Mouse (Mus musculus) neural tube, embryonic 12.5 days (tissue): ENCODE results near the gene Bdh2. TPM values are rescaled to one million over a fixed set of nuclear protein-coding genes. Genes with fewer than 3 reads are reported as not detected.
A peak's percentile ranks its signal among the peaks of the same experiment; 100 is the strongest.

Source experiments
- ATAC-seq: fragments of 200-750 bp; cut with Nextera tagmentation; 2 replicates; pipeline ENCODE4 v1.8.0; 2017; ENCODE audit warnings: low read depth, mild to moderate bottlenecking, moderate TSS enrichment, moderate library complexity; ENCODE audit not compliant: low FRiP score
- H3K27ac ChIP-seq: fragments of 300-500 bp; sonication (generic); 2 replicates; pipeline ENCODE4 v1.5.1; 2016
- H3K27me3 ChIP-seq: fragments of 300-500 bp; sonication (generic); replicated peaks from 2 replicates; pipeline ENCODE4 v1.6.1; 2016; ENCODE audit warnings: mild to moderate bottlenecking
- H3K36me3 ChIP-seq: fragments of 300-500 bp; sonication (generic); 2 replicates; pipeline ENCODE4 v1.6.1; 2016; ENCODE audit warnings: mild to moderate bottlenecking
- H3K4me1 ChIP-seq: fragments of 300-500 bp; sonication (generic); 2 replicates; pipeline ENCODE4 v1.6.1; 2016
- H3K4me2 ChIP-seq: fragments of 300-500 bp; sonication (generic); replicated peaks from 2 replicates; pipeline ENCODE4 v1.6.1; 2016; ENCODE audit warnings: mild to moderate bottlenecking
- H3K4me3 ChIP-seq: fragments of 300-500 bp; sonication (generic); 2 replicates; pipeline ENCODE4 v1.5.1; 2016
- H3K9ac ChIP-seq: fragments of 300-500 bp; sonication (generic); 2 replicates; pipeline ENCODE4 v1.6.1; 2016; ENCODE audit warnings: mild to moderate bottlenecking
- H3K9me3 ChIP-seq: fragments of 300-500 bp; sonication (generic); 2 replicates; pipeline ENCODE4 v1.6.1; 2016; ENCODE audit warnings: mild to moderate bottlenecking
- WGBS: fragments of 180-500 bp; shearing (Covaris S2); methylation state at CpG from one replicate; pipeline ENCODE4 v1.1.7; 2016; 5-methylcytosine and 5-hydroxymethylcytosine counted together
- polyA plus RNA-seq: library from polyadenylated mRNA; unstranded; fragments of >200 nt; fragmentation: Nextera tagmentation; extraction: Ambion mirVana; gene quantifications from 2 replicates; pipeline ENCODE4 v1.2.1, GENCODE M21; 2016

Gene Bdh2
- 4.0 and 4.2 TPM in 2 replicates for polyA plus RNA-seq

- no peaks in the 10 kb centered on the region for H3K36me3 ChIP-seq
- H3K4me1 ChIP-seq = no peaks in the 10 kb centered on the region
- H3K4me3 ChIP-seq = no peak within 1 kb of the TSS
- 28% methylated on average over 14 of the region's 14 CpGs for WGBS
- no peak within 1 kb of the TSS for H3K4me2 ChIP-seq
- no peaks in the 10 kb centered on the region for H3K27me3 ChIP-seq
- peak; percentile 85 for ATAC-seq
- H3K9me3 ChIP-seq = no peaks in the 10 kb centered on the region
- H3K27ac ChIP-seq = no peak within 1 kb of the TSS
- no peak within 1 kb of the TSS for H3K9ac ChIP-seq
Measured at GRCm38 (mm10) chr3:135280669-135281415, at the start of gene Bdh2. TSS of gene Bdh2 (plus strand) at chr3:135281221.

GRCm38 (mm10) chr3:135232058-135232457 is 49.0 kb upstream of the Bdh2 start:
- Histone ChIP-seq H3K4me2 (no peak overlapping the region), H3K4me1 (no peaks in the 10 kb centered on the region), H3K36me3 (peaks cover 51% of the 10 kb centered on the region; the same call in 1 of the 2 replicates), H3K27me3 (no peaks in the 10 kb centered on the region), H3K4me3 (no peak overlapping the region), H3K27ac (no peak overlapping the region), H3K9ac (no peak overlapping the region), H3K9me3 (no peaks in the 10 kb centered on the region)
- ATAC-seq = no peak
- 85% methylated on average over 3 of the region's 3 CpGs for WGBS

GRCm38 (mm10) chr3:135232462-135232861 is 48.6 kb upstream of the Bdh2 start:
- Histone ChIP-seq H3K27me3 (no peaks in the 10 kb centered on the region), H3K4me3 (no peak overlapping the region), H3K4me1 (no peaks in the 10 kb centered on the region), H3K4me2 (no peak overlapping the region), H3K36me3 (peaks cover 52% of the 10 kb centered on the region), H3K9ac (no peak overlapping the region), H3K9me3 (no peaks in the 10 kb centered on the region), H3K27ac (no peak overlapping the region)
- WGBS = 87% methylated on average over 3 of the region's 3 CpGs
- no peak for ATAC-seq

- Histone ChIP-seq H3K9ac (no peak overlapping the region), H3K4me2 (no peak overlapping the region), H3K27me3 (no peaks in the 10 kb centered on the region), H3K4me1 (no peaks in the 10 kb centered on the region), H3K4me3 (no peak overlapping the region), H3K36me3 (peaks cover 79% of the 10 kb centered on the region), H3K9me3 (no peaks in the 10 kb centered on the region), H3K27ac (no peak overlapping the region)
- no peak for ATAC-seq
Measured at GRCm38 (mm10) chr3:135245733-135246132, 35.3 kb upstream of the Bdh2 start.

GRCm38 (mm10) chr3:135246828-135247227 is 34.2 kb upstream of the Bdh2 start:
- H3K4me2 ChIP-seq = no peak overlapping the region
- no peaks in the 10 kb centered on the region for H3K27me3 ChIP-seq
- WGBS = 98% methylated on average over 6 of the region's 6 CpGs
- H3K4me1 ChIP-seq = no peaks in the 10 kb centered on the region
- H3K9me3 ChIP-seq = no peaks in the 10 kb centered on the region
- no peak overlapping the region for H3K9ac ChIP-seq
- no peak for ATAC-seq
- no peak overlapping the region for H3K4me3 ChIP-seq
- H3K27ac ChIP-seq = no peak overlapping the region
- H3K36me3 ChIP-seq = peaks cover 79% of the 10 kb centered on the region

- H3K9ac ChIP-seq = no peak overlapping the region
- H3K4me1 ChIP-seq = no peaks in the 10 kb centered on the region
- peak; percentile 66; the same call in 1 of the 2 replicates for ATAC-seq
- H3K27ac ChIP-seq = no peak overlapping the region
- H3K4me2 ChIP-seq = no peak overlapping the region
- H3K9me3 ChIP-seq = no peaks in the 10 kb centered on the region
- no peak overlapping the region for H3K4me3 ChIP-seq
- peaks cover 66% of the 10 kb centered on the region for H3K36me3 ChIP-seq
- WGBS = 86% methylated on average over 6 of the region's 6 CpGs
- H3K27me3 ChIP-seq = no peaks in the 10 kb centered on the region
Measured at GRCm38 (mm10) chr3:135249104-135249503, 31.9 kb upstream of the Bdh2 start.

GRCm38 (mm10) chr3:135251825-135252224 is 29.2 kb upstream of the Bdh2 start:
- 93% methylated on average over 6 of the region's 6 CpGs for WGBS
- H3K36me3 ChIP-seq = peaks cover 65% of the 10 kb centered on the region
- no peaks in the 10 kb centered on the region for H3K9me3 ChIP-seq
- no peaks in the 10 kb centered on the region for H3K4me1 ChIP-seq
- H3K4me2 ChIP-seq = no peak overlapping the region
- no peak overlapping the region for H3K27ac ChIP-seq
- H3K27me3 ChIP-seq = no peaks in the 10 kb centered on the region
- no peak overlapping the region for H3K9ac ChIP-seq
- ATAC-seq = no peak
- H3K4me3 ChIP-seq = no peak overlapping the region

- Histone ChIP-seq H3K27ac (no peak overlapping the region), H3K36me3 (peaks cover 64% of the 10 kb centered on the region), H3K9ac (no peak overlapping the region), H3K4me1 (no peaks in the 10 kb centered on the region), H3K9me3 (no peaks in the 10 kb centered on the region), H3K4me2 (no peak overlapping the region), H3K4me3 (no peak overlapping the region), H3K27me3 (no peaks in the 10 kb centered on the region)
- ATAC-seq = no peak
Measured at GRCm38 (mm10) chr3:135254784-135255183, 26.2 kb upstream of the Bdh2 start.

GRCm38 (mm10) chr3:135258919-135259318 is 22.1 kb upstream of the Bdh2 start:
- H3K4me2 ChIP-seq = no peak overlapping the region
- no peak overlapping the region for H3K4me3 ChIP-seq
- no peaks in the 10 kb centered on the region for H3K4me1 ChIP-seq
- H3K36me3 ChIP-seq = peaks cover 67% of the 10 kb centered on the region
- no peak overlapping the region for H3K27ac ChIP-seq
- H3K27me3 ChIP-seq = no peaks in the 10 kb centered on the region
- no peak for ATAC-seq
- H3K9ac ChIP-seq = no peak overlapping the region
- 87% methylated on average over 10 of the region's 10 CpGs for WGBS
- no peaks in the 10 kb centered on the region for H3K9me3 ChIP-seq

GRCm38 (mm10) chr3:135260233-135260632 is 20.8 kb upstream of the Bdh2 start:
- Histone ChIP-seq H3K27me3 (no peaks in the 10 kb centered on the region), H3K36me3 (peaks cover 77% of the 10 kb centered on the region), H3K9ac (no peak overlapping the region), H3K27ac (no peak overlapping the region), H3K9me3 (no peaks in the 10 kb centered on the region), H3K4me3 (no peak overlapping the region), H3K4me1 (no peaks in the 10 kb centered on the region), H3K4me2 (no peak overlapping the region)
- 85% methylated on average over 7 of the region's 7 CpGs for WGBS
- no peak for ATAC-seq

- Histone ChIP-seq H3K4me2 (no peak overlapping the region), H3K36me3 (peaks cover 62% of the 10 kb centered on the region), H3K4me1 (no peaks in the 10 kb centered on the region), H3K9me3 (no peaks in the 10 kb centered on the region), H3K4me3 (no peak overlapping the region), H3K9ac (no peak overlapping the region), H3K27me3 (no peaks in the 10 kb centered on the region), H3K27ac (no peak overlapping the region)
- 93% methylated on average over 5 of the region's 5 CpGs for WGBS
- ATAC-seq = no peak
Measured at GRCm38 (mm10) chr3:135268616-135269015, 12.4 kb upstream of the Bdh2 start.

GRCm38 (mm10) chr3:135269391-135269990 is 11.5 kb upstream of the Bdh2 start:
- no peak for ATAC-seq
- H3K36me3 ChIP-seq = peaks cover 55% of the 10 kb centered on the region
- WGBS = 92% methylated on average over 10 of the region's 10 CpGs
- H3K27me3 ChIP-seq = no peaks in the 10 kb centered on the region
- H3K27ac ChIP-seq = no peak overlapping the region
- H3K4me1 ChIP-seq = no peaks in the 10 kb centered on the region
- H3K4me2 ChIP-seq = no peak overlapping the region
- H3K9ac ChIP-seq = no peak overlapping the region
- H3K9me3 ChIP-seq = no peaks in the 10 kb centered on the region
- no peak overlapping the region for H3K4me3 ChIP-seq

GRCm38 (mm10) chr3:135272627-135273026 is 8.4 kb upstream of the Bdh2 start:
- Histone ChIP-seq H3K27me3 (no peaks in the 10 kb centered on the region), H3K4me2 (no peak overlapping the region), H3K9ac (no peak overlapping the region), H3K9me3 (no peaks in the 10 kb centered on the region), H3K4me1 (no peaks in the 10 kb centered on the region), H3K27ac (no peak overlapping the region), H3K4me3 (no peak overlapping the region), H3K36me3 (peaks cover 37% of the 10 kb centered on the region)
- WGBS = 87% methylated on average over 12 of the region's 12 CpGs
- ATAC-seq = no peak
